Mouse (Mus musculus): ENCODE measurements at regions not wholly inside any gene's neighbourhood (a gene's known extent, or its start where the extent isn't known, plus 50 kb on each side); places are given as distances from the start of the nearest gene placed in this dataset.
A peak's percentile ranks its signal among the peaks of the same experiment; 100 is the strongest.
"Not testable (repeated sequence)": the region's sequence is repeated elsewhere in the genome, so short reads cannot be mapped to it uniquely, and the experiment has no call there.

DNA sequence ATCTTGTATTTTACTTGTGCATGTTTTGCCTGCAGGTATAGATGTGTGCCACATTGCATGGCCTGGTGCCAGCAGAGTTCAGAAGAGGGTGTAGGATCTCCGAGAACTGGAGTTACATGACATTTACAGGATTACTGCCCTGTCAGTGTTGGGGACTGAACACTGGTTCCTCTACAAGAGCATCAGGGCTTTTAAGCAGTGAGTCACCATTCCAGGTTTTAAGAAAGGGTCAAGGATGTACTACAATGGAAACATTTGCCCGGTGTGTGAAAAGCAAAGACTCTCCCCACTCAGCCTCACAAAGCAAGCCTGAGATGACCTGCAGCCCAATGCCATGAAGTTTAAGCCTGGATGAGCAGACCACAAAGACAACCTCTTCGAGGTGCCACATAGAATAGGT is 137.0 kb downstream of the Srek1 start:
- H3K9me3 ChIP-seq (ENCODE audit: control insufficient read depth, low read length): no peaks in the 10 kb centered on the region
- H3K4me3 ChIP-seq (ENCODE audit: low read length): no peak overlapping the region
- H3K4me1 ChIP-seq (ENCODE audit: control insufficient read depth, insufficient read depth, low read length): no peaks in the 10 kb centered on the region
- no peak for ATAC-seq (ENCODE audit: low FRiP score, low TSS enrichment)
- no peak overlapping the region for H3K27ac ChIP-seq (ENCODE audit: low read depth, low read length)
- H3K4me2 ChIP-seq (replicated peaks; ENCODE audit: low read depth, low read length): no peak overlapping the region
- WGBS: 74% methylated on average over 3 of the region's 3 CpGs
- H3K36me3 ChIP-seq (ENCODE audit: control insufficient read depth, insufficient read depth, low read length): no peaks in the 10 kb centered on the region
- H3K9ac ChIP-seq (ENCODE audit: low read depth, low read length): no peak overlapping the region
- H3K27me3 ChIP-seq (ENCODE audit: control insufficient read depth, insufficient read depth, low read length): no peaks in the 10 kb centered on the region

- no peak overlapping the region for H3K27ac ChIP-seq (ENCODE audit: low read depth, low read length)
- 84% methylated on average over 2 of the region's 2 CpGs for WGBS
- H3K27me3 ChIP-seq (ENCODE audit: control insufficient read depth, insufficient read depth, low read length): no peaks in the 10 kb centered on the region
- no peaks in the 10 kb centered on the region for H3K9me3 ChIP-seq (ENCODE audit: control insufficient read depth, low read length)
- ATAC-seq (ENCODE audit: low FRiP score, low TSS enrichment): no peak
- no peaks in the 10 kb centered on the region for H3K4me1 ChIP-seq (ENCODE audit: control insufficient read depth, insufficient read depth, low read length)
- H3K4me3 ChIP-seq (ENCODE audit: low read length): no peak overlapping the region
- H3K4me2 ChIP-seq (replicated peaks; ENCODE audit: low read depth, low read length): no peak overlapping the region
- H3K36me3 ChIP-seq (ENCODE audit: control insufficient read depth, insufficient read depth, low read length): no peaks in the 10 kb centered on the region
- H3K9ac ChIP-seq (ENCODE audit: low read depth, low read length): no peak overlapping the region
These were observed 137.8 kb downstream of the Srek1 start for GRCm38 (mm10) chr13:103636595-103636994.

DNA sequence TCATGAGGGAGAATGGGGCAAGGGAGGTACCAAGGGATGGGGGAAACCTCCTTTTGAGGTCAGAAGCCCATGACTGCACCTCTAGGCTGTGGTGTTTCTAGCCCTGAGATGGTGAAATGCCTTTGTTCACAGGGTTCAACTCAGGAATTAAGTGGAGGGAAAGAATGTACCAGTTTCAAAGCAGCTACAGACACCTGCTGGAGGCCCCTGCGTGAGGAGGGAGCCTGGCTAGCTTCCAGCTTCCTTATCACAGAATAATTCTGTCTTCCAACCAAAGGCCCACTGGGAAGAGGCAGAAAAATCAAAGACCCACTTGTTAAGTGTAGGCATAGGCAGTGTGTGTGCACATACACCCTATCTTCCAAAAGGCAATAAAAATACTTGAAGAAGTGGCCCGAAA is 150.6 kb downstream of the Srek1 start:
- no peaks in the 10 kb centered on the region for H3K9me3 ChIP-seq (ENCODE audit: control insufficient read depth, low read length)
- no peak for ATAC-seq (ENCODE audit: low FRiP score, low TSS enrichment)
- H3K36me3 ChIP-seq (ENCODE audit: control insufficient read depth, insufficient read depth, low read length): no peaks in the 10 kb centered on the region
- no peak overlapping the region for H3K9ac ChIP-seq (ENCODE audit: low read depth, low read length)
- 78% methylated on average over 2 of the region's 2 CpGs for WGBS
- no peak overlapping the region for H3K27ac ChIP-seq (ENCODE audit: low read depth, low read length)
- H3K4me1 ChIP-seq (ENCODE audit: control insufficient read depth, insufficient read depth, low read length): 0 out of 2 replicates have a peak, but pooled peaks cover 4% of the 10 kb centered on the region
- H3K4me2 ChIP-seq (replicated peaks; ENCODE audit: low read depth, low read length): no peak overlapping the region
- no peak overlapping the region for H3K4me3 ChIP-seq (ENCODE audit: low read length)
- H3K27me3 ChIP-seq (ENCODE audit: control insufficient read depth, insufficient read depth, low read length): no peaks in the 10 kb centered on the region; the same call in 1 of the 2 replicates

DNA sequence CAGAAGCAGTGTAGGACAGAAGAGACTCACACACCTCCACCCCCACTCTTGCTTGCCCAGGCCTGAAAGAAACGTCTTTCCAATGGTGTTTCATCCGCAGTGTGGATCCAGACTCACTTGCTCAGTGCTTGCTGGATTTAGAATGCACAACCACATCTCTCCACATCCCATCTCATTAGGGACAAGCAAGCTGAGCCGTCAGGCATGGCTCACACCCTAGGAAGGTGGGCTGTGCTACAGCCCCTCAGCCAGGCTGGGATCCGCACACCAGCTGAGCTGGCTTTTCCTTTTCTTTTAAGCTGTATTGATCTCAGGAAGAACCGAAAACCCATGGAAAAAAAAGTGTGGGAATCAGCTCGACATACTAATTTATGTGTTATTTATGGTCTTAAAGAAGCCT is 151.1 kb downstream of the Srek1 start:
- no peak overlapping the region for H3K4me2 ChIP-seq (replicated peaks; ENCODE audit: low read depth, low read length)
- H3K4me3 ChIP-seq (ENCODE audit: low read length): no peak overlapping the region
- 0 out of 2 replicates have a peak, but pooled peaks cover 4% of the 10 kb centered on the region for H3K4me1 ChIP-seq (ENCODE audit: control insufficient read depth, insufficient read depth, low read length)
- H3K36me3 ChIP-seq (ENCODE audit: control insufficient read depth, insufficient read depth, low read length): no peaks in the 10 kb centered on the region
- H3K27me3 ChIP-seq (ENCODE audit: control insufficient read depth, insufficient read depth, low read length): peaks cover under 1% of the 10 kb centered on the region
- no peak overlapping the region for H3K9ac ChIP-seq (ENCODE audit: low read depth, low read length)
- H3K9me3 ChIP-seq (ENCODE audit: control insufficient read depth, low read length): no peaks in the 10 kb centered on the region
- ATAC-seq (ENCODE audit: low FRiP score, low TSS enrichment): no peak
- WGBS: 79% methylated on average over 6 of the region's 6 CpGs
- no peak overlapping the region for H3K27ac ChIP-seq (ENCODE audit: low read depth, low read length)

DNA sequence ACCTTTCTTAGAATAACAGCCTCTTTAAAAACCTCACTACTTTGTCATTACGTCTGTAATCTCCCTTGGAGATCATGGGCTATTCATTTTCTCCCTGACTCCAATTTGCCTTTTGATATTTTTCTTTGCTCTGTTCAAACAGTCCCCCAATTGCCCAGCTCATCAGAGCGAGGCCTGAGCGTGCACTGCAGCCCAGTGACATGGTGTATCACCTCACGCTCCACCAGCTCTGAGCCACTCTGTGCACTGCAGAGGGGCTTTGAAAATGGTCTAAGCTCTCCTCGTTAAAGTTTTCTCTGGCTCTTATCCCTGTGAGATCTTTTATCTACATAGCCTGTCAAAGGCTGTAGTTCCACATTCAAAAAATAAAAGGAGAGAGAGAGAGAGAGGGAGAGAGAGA is 152.1 kb downstream of the Srek1 start:
- Histone ChIP-seq H3K36me3 (ENCODE audit: control insufficient read depth, insufficient read depth, low read length) (no peaks in the 10 kb centered on the region), H3K4me1 (ENCODE audit: control insufficient read depth, insufficient read depth, low read length) (0 out of 2 replicates have a peak, but pooled peaks cover 4% of the 10 kb centered on the region), H3K4me3 (ENCODE audit: low read length) (no peak overlapping the region), H3K4me2 (replicated peaks; ENCODE audit: low read depth, low read length) (no peak overlapping the region), H3K9me3 (ENCODE audit: control insufficient read depth, low read length) (no peaks in the 10 kb centered on the region), H3K27me3 (ENCODE audit: control insufficient read depth, insufficient read depth, low read length) (peaks cover 4% of the 10 kb centered on the region), H3K27ac (ENCODE audit: low read depth, low read length) (no peak overlapping the region), H3K9ac (ENCODE audit: low read depth, low read length) (no peak overlapping the region)
- ATAC-seq (ENCODE audit: low FRiP score, low TSS enrichment): peak; percentile 81; the same call in 1 of the 2 replicates
- 7% methylated on average over 5 of the region's 5 CpGs for WGBS

GRCm38 (mm10) chr13:103620958-103621357 is 153.4 kb downstream of the Srek1 start:
- 88% methylated on average over 5 of the region's 5 CpGs for WGBS
- not testable (repeated sequence) for H3K4me3 ChIP-seq (ENCODE audit: low read length); ATAC-seq (ENCODE audit: low FRiP score, low TSS enrichment)

GRCm38 (mm10) chr13:103613333-103613725 is 161.1 kb downstream of the Srek1 start:
- WGBS: 91% methylated on average over 10 of the region's 10 CpGs

More at GRCm38 (mm10) chr13:103620958-103621357, 153.4 kb downstream of the Srek1 start:
- H3K4me2 ChIP-seq (replicated peaks; ENCODE audit: low read depth, low read length); H3K27ac ChIP-seq (ENCODE audit: low read depth, low read length); H3K36me3 ChIP-seq (ENCODE audit: control insufficient read depth, insufficient read depth, low read length); H3K9me3 ChIP-seq (ENCODE audit: control insufficient read depth, low read length); H3K27me3 ChIP-seq (ENCODE audit: control insufficient read depth, insufficient read depth, low read length); H3K4me1 ChIP-seq (ENCODE audit: control insufficient read depth, insufficient read depth, low read length); H3K9ac ChIP-seq (ENCODE audit: low read depth, low read length): not testable (repeated sequence)

DNA sequence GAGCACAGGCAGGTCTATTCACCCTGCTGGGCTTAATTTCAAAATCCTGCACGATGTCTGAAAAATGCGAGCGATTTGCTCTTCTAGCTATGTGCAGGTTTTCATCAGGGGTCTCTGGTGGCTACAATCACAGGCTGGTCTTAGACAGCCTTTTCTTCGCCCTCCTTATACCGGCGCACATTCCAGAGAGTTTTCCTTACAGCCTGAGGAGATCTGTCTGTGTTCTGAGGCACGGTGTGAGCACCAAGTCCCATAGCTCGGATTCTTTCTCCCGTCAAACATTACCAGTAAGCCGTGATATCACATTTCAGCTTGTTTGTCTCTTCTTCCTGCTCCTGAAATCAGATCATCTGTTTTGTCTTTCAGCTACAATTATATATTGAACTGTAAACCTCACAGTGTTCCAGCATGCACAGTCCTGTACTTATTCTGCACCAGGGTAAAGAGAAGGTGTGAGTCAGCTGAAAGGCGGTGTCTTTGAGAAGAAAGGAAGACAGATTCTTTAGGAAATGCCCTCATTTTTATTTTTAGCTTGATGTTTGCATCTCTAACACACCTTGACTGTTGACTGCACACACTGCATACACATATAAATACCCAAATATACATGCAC is 161.6 kb downstream of the Srek1 start:
- H3K36me3 ChIP-seq (ENCODE audit: control insufficient read depth, insufficient read depth, low read length): no peaks in the 10 kb centered on the region
- no peak overlapping the region for H3K9ac ChIP-seq (ENCODE audit: low read depth, low read length)
- no peak overlapping the region for H3K4me3 ChIP-seq (ENCODE audit: low read length)
- H3K27me3 ChIP-seq (ENCODE audit: control insufficient read depth, insufficient read depth, low read length): no peaks in the 10 kb centered on the region; the same call in 1 of the 2 replicates
- 49% methylated on average over 11 of the region's 11 CpGs for WGBS
- H3K9me3 ChIP-seq (ENCODE audit: control insufficient read depth, low read length): no peaks in the 10 kb centered on the region
- no peak overlapping the region for H3K4me2 ChIP-seq (replicated peaks; ENCODE audit: low read depth, low read length)
- H3K27ac ChIP-seq (ENCODE audit: low read depth, low read length): no peak overlapping the region
- no peak for ATAC-seq (ENCODE audit: low FRiP score, low TSS enrichment)
- no peaks in the 10 kb centered on the region for H3K4me1 ChIP-seq (ENCODE audit: control insufficient read depth, insufficient read depth, low read length)

More at GRCm38 (mm10) chr13:103613333-103613725, 161.1 kb downstream of the Srek1 start:
- ATAC-seq (ENCODE audit: low FRiP score, low TSS enrichment): no peak
- H3K27ac ChIP-seq (ENCODE audit: low read depth, low read length): no peak overlapping the region
- H3K27me3 ChIP-seq (ENCODE audit: control insufficient read depth, insufficient read depth, low read length): peaks cover 3% of the 10 kb centered on the region; the same call in 1 of the 2 replicates
- no peaks in the 10 kb centered on the region for H3K9me3 ChIP-seq (ENCODE audit: control insufficient read depth, low read length)
- no peak overlapping the region for H3K4me2 ChIP-seq (replicated peaks; ENCODE audit: low read depth, low read length)
- no peaks in the 10 kb centered on the region for H3K4me1 ChIP-seq (ENCODE audit: control insufficient read depth, insufficient read depth, low read length)
- no peak overlapping the region for H3K4me3 ChIP-seq (ENCODE audit: low read length)
- H3K36me3 ChIP-seq (ENCODE audit: control insufficient read depth, insufficient read depth, low read length): no peaks in the 10 kb centered on the region
- no peak overlapping the region for H3K9ac ChIP-seq (ENCODE audit: low read depth, low read length)

GRCm38 (mm10) chr13:103602302-103602701 is 172.1 kb downstream of the Srek1 start:
- no peaks in the 10 kb centered on the region for H3K9me3 ChIP-seq (ENCODE audit: control insufficient read depth, low read length)
- H3K4me2 ChIP-seq (replicated peaks; ENCODE audit: low read depth, low read length): no peak overlapping the region
- no peaks in the 10 kb centered on the region for H3K27me3 ChIP-seq (ENCODE audit: control insufficient read depth, insufficient read depth, low read length)
- no peak overlapping the region for H3K27ac ChIP-seq (ENCODE audit: low read depth, low read length)
- no peaks in the 10 kb centered on the region for H3K4me1 ChIP-seq (ENCODE audit: control insufficient read depth, insufficient read depth, low read length)
- no peak overlapping the region for H3K4me3 ChIP-seq (ENCODE audit: low read length)
- no peak overlapping the region for H3K9ac ChIP-seq (ENCODE audit: low read depth, low read length)
- 90% methylated on average over 5 of the region's 5 CpGs for WGBS
- ATAC-seq (ENCODE audit: low FRiP score, low TSS enrichment): no peak
- no peaks in the 10 kb centered on the region for H3K36me3 ChIP-seq (ENCODE audit: control insufficient read depth, insufficient read depth, low read length)

Data from kidney, embryonic 14.5 days (tissue).